Mouse (Mus musculus) heart, embryonic 10.5 days (tissue): ENCODE data around the gene Vav3. TPM values are rescaled to one million over a fixed set of nuclear protein-coding genes. Genes with fewer than 3 reads are reported as not detected.

Source experiments
- DNase-seq: peaks from one replicate; pipeline ENCODE4 v3.0.0-alpha.2; 2017; ENCODE audit warnings: low spot score
- H3K27ac ChIP-seq: fragments of 300-500 bp; sonication (generic); 2 replicates; pipeline ENCODE4 v1.5.1; 2016; ENCODE audit warnings: mild to moderate bottlenecking
- H3K27me3 ChIP-seq: fragments of 300-500 bp; sonication (generic); 2 replicates; pipeline ENCODE4 v1.6.1; 2016; ENCODE audit warnings: mild to moderate bottlenecking; ENCODE audit not compliant: poor library complexity, insufficient read depth, severe bottlenecking
- H3K36me3 ChIP-seq: fragments of 300-500 bp; sonication (generic); 2 replicates; pipeline ENCODE4 v1.6.1; 2016; ENCODE audit warnings: mild to moderate bottlenecking, moderate library complexity
- H3K4me1 ChIP-seq: fragments of 300-500 bp; sonication (generic); 2 replicates; pipeline ENCODE4 v1.6.1; 2016; ENCODE audit warnings: mild to moderate bottlenecking
- H3K4me3 ChIP-seq: fragments of 300-500 bp; sonication (generic); 2 replicates; pipeline ENCODE4 v1.5.1; 2016; ENCODE audit warnings: mild to moderate bottlenecking, moderate library complexity
- H3K9me3 ChIP-seq: fragments of 300-500 bp; sonication (generic); 2 replicates; pipeline ENCODE4 v1.6.1; 2016; ENCODE audit warnings: mild to moderate bottlenecking, moderate library complexity
- WGBS: fragments of 180-500 bp; shearing (Covaris S2); methylation state at CpG from one replicate; pipeline ENCODE4 v1.1.7; 2016; 5-methylcytosine and 5-hydroxymethylcytosine counted together
- polyA plus RNA-seq: library from polyadenylated mRNA; unstranded; fragments of >200 nt; fragmentation: Nextera tagmentation; extraction: Ambion mirVana; gene quantifications from 2 replicates; pipeline ENCODE4 v1.2.1, GENCODE M21; 2016

Vav3 gene
- polyA plus RNA-seq, 1 experiment from 2014 or later = 9.4 TPM

DNA sequence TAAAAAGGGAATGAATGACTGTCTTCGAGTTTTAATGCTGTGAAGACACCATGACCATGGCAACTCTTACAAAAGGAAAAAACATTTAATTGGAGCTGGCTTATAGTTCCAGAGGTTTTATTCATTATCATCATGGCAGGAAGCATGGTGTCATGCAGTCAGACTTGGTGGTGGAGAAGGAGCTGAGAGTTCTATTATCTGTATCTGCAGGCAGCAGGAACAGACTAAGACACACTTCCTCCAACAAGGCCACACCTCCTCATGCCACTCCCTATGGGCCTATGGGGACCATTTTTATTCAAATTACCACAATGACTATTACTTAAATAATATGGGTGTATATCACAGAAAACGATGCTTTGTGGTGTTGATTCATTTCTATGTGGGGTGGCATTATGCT lies 307.8 kb downstream of the Vav3 start:
- Histone ChIP-seq H3K36me3 (no peaks in the 10 kb centered on the region), H3K4me1 (no peaks in the 10 kb centered on the region), H3K4me3 (no peak overlapping the region), H3K27me3 (no peaks in the 10 kb centered on the region), H3K27ac (no peak overlapping the region), H3K9me3 (no peaks in the 10 kb centered on the region)
- WGBS = 80% methylated on average over 2 of the region's 2 CpGs
- DNase-seq = no peak

DNA sequence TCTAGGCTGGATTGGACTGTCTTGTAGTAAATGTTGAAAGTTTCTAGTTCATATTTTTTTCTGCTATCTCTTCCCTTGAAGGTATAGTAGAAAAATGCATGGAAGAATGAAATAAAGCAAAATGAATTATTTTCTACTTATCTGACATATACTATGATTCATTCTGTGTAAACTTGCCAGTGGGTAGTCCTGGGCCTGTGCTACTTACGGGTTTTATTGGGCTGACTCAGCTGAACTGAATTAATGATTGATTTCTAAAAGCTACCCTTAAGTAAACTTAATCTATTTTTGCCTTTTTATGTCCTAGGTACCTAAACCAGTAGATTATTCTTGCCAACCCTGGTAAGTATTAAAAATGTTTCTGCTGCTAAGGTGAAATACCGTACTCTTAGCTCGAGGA lies 311.0 kb downstream of the Vav3 start:
- Histone ChIP-seq H3K9me3 (no peaks in the 10 kb centered on the region), H3K27me3 (no peaks in the 10 kb centered on the region), H3K36me3 (no peaks in the 10 kb centered on the region), H3K27ac (no peak overlapping the region), H3K4me1 (no peaks in the 10 kb centered on the region), H3K4me3 (no peak overlapping the region)
- WGBS = 88% methylated on average over 3 of the region's 3 CpGs
- DNase-seq = no peak

- no peak for DNase-seq
- 86% methylated on average over 12 of the region's 12 CpGs for WGBS
These were observed 312.6 kb downstream of the Vav3 start for GRCm38 (mm10) chr3:109652860-109653631.

GRCm38 (mm10) chr3:109654386-109654785 lies 313.9 kb downstream of the Vav3 start:
- Histone ChIP-seq H3K27ac (no peak overlapping the region), H3K4me1 (no peaks in the 10 kb centered on the region), H3K36me3 (no peaks in the 10 kb centered on the region), H3K27me3 (no peaks in the 10 kb centered on the region), H3K9me3 (no peaks in the 10 kb centered on the region), H3K4me3 (no peak overlapping the region)
- DNase-seq = no peak
- 99% methylated on average over 4 of the region's 4 CpGs for WGBS

More at GRCm38 (mm10) chr3:109652860-109653631, 312.6 kb downstream of the Vav3 start:
- no peak overlapping the region for H3K27ac ChIP-seq
- no peak overlapping the region for H3K4me3 ChIP-seq
- H3K27me3 ChIP-seq = no peaks in the 10 kb centered on the region
- H3K4me1 ChIP-seq = no peaks in the 10 kb centered on the region
- no peaks in the 10 kb centered on the region for H3K36me3 ChIP-seq
- no peaks in the 10 kb centered on the region for H3K9me3 ChIP-seq

DNA sequence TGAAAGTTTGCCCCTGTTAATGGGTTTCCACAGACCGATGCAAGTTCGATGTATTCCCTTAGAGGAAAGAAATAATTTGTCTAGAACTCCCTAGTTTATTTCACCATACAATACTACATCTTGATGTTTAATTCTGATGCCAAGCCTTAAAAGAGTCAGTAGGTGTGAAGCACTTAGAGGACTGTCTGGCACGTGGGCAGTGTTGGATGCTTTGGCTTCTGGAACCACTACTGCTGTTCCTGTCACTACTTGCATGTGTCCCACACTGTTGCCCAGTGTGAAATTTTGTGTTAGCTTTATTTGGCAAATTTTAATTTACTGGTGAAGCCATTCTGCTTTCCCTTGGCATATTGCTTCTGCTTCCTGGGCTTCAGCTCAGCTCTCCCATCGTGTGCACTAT lies 331.3 kb downstream of the Vav3 start:
- Histone ChIP-seq H3K27ac (no peak overlapping the region), H3K4me3 (no peak overlapping the region), H3K27me3 (no peaks in the 10 kb centered on the region), H3K9me3 (no peaks in the 10 kb centered on the region), H3K36me3 (no peaks in the 10 kb centered on the region), H3K4me1 (no peaks in the 10 kb centered on the region)
- 84% methylated on average over 4 of the region's 4 CpGs for WGBS
- no peak for DNase-seq

DNA sequence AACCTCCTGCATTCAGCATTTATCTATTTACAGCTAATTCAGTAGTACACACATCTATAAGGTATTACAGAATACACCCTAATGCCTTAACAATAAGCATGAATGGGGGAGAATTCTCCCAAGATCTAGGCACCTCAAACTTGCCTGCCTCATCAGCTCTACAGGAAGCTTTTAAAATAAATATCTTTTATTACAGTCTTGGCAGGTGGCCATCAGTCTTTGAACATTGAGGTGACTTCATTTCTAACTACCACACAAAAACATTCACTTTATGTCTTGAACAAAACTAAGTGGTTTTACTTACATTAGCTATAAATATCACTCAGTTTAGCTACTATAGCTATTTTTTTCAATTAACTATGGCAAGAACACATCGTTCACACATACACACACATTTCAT lies 332.5 kb downstream of the Vav3 start:
- no peaks in the 10 kb centered on the region for H3K9me3 ChIP-seq
- no peaks in the 10 kb centered on the region for H3K4me1 ChIP-seq
- H3K27me3 ChIP-seq = no peaks in the 10 kb centered on the region
- DNase-seq = no peak
- H3K4me3 ChIP-seq = no peak overlapping the region
- H3K36me3 ChIP-seq = no peaks in the 10 kb centered on the region
- H3K27ac ChIP-seq = no peak overlapping the region
- WGBS = 95% methylated on average over 1 of the region's 1 CpGs

GRCm38 (mm10) chr3:109680281-109680680 lies 339.8 kb downstream of the Vav3 start:
- no peaks in the 10 kb centered on the region for H3K36me3 ChIP-seq
- 83% methylated on average over 2 of the region's 2 CpGs for WGBS
- H3K4me1 ChIP-seq = no peaks in the 10 kb centered on the region
- H3K27me3 ChIP-seq = no peaks in the 10 kb centered on the region
- no peak for DNase-seq
- H3K27ac ChIP-seq = no peak overlapping the region
- H3K9me3 ChIP-seq = no peaks in the 10 kb centered on the region
- H3K4me3 ChIP-seq = no peak overlapping the region

DNA sequence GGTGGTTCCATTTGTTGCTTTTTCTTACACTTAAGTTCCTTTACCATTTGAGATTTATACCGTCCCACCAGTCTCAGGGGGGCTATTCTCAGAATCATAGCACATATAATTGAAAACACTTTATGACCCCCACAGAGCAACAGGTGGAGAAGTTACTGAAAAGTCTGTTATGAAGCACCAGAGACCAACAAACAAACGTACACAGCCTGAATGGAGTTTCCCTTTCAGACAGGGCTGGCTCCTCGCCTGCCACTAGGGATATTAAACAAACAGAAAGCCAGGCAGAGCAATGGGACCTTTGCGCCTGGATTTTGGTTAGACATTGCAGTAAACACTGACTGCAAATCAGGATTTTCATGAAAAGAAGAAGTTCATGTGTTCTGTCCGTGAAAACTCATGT lies 341.4 kb downstream of the Vav3 start:
- Histone ChIP-seq H3K36me3 (no peaks in the 10 kb centered on the region), H3K27me3 (no peaks in the 10 kb centered on the region), H3K4me3 (no peak overlapping the region), H3K9me3 (no peaks in the 10 kb centered on the region), H3K4me1 (no peaks in the 10 kb centered on the region), H3K27ac (no peak overlapping the region)
- WGBS = 84% methylated on average over 5 of the region's 5 CpGs
- no peak for DNase-seq

DNA sequence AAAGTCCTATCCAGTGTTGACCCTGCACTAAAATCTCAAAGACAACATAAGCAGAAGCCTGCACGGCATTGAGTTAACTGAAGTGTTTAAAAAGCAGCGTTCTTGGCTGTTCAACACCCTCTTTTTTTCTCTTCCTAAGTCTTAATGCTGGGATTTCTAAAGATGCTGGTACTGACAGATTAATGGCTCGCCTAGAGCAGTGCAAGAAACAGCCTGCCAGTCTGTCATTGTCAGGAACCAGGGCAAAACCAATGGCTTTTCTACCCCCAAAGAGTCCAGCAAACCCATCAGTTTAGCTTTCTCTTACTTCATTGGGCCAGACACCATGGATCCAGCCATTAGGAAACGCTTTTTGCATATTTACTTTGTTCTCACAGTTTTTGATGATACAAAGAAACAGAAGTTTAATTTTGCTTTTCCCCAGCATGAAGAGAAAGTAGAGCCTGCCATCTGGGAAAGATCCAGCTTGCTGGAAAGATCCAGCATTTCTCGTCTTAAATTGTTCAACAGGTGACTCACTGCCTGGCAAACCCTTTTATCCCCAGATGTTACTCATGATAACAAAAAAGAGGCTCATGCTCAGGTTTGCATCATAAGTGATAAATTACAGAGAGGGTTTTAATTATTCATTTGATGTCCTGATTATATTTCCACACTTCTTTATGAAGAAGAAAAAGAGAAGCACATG lies 343.3 kb downstream of the Vav3 start:
- no peaks in the 10 kb centered on the region for H3K9me3 ChIP-seq
- no peaks in the 10 kb centered on the region for H3K36me3 ChIP-seq
- H3K4me1 ChIP-seq = no peaks in the 10 kb centered on the region
- H3K27ac ChIP-seq = no peak overlapping the region
- no peaks in the 10 kb centered on the region for H3K27me3 ChIP-seq
- no peak overlapping the region for H3K4me3 ChIP-seq
- 76% methylated on average over 5 of the region's 5 CpGs for WGBS
- DNase-seq = no peak

DNA sequence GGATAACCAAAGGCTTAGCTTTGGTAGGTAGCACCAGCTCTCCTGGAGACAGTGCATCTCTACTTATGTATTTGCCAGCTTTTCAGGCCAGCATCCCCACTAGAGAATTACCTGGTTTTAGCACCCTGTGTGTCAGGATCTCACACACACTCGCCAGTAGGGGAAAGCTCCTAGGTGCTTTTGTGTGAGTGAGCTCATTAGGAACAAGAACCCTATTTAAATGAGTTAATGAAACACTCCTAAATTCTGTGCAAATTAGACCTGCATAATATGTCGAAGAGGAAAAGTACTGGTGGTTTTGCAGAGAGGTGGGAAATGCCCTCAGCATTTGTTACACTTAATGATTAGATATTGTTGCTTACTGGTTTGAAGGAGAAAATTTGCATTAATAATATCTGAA lies 350.1 kb downstream of the Vav3 start:
- H3K36me3 ChIP-seq = no peaks in the 10 kb centered on the region
- H3K27ac ChIP-seq = no peak overlapping the region
- H3K4me1 ChIP-seq = no peaks in the 10 kb centered on the region
- H3K4me3 ChIP-seq = no peak overlapping the region
- no peaks in the 10 kb centered on the region for H3K27me3 ChIP-seq
- no peak for DNase-seq
- 63% methylated on average over 2 of the region's 2 CpGs for WGBS
- no peaks in the 10 kb centered on the region for H3K9me3 ChIP-seq

- Histone ChIP-seq H3K36me3 (no peaks in the 10 kb centered on the region), H3K4me3 (no peak overlapping the region), H3K9me3 (no peaks in the 10 kb centered on the region), H3K27ac (no peak overlapping the region), H3K27me3 (no peaks in the 10 kb centered on the region), H3K4me1 (no peaks in the 10 kb centered on the region)
- 84% methylated on average over 3 of the region's 3 CpGs for WGBS
- no peak for DNase-seq
These were observed 352.2 kb downstream of the Vav3 start for GRCm38 (mm10) chr3:109692613-109693012.

DNA sequence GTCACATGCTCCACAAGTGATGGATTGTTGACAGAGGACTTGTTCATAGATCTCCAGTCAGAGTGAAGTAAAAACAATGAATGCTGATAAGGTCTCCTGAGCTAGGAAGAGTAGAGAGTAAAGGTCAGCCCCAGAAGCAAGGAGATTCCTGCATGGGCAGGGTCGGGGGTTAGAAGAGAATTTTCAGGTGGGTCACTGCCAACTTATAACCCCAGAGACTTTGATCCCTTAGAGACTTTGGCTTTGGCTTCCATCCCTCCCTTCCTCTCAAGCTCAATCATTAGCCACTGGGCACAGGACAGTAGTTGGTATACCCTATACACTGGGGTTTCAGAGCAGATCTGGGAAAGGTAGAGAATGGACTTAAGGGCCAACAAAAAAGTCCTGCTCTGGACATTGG lies 360.8 kb downstream of the Vav3 start:
- H3K4me1 ChIP-seq = no peaks in the 10 kb centered on the region
- H3K36me3 ChIP-seq = no peaks in the 10 kb centered on the region
- H3K27me3 ChIP-seq = no peaks in the 10 kb centered on the region
- no peak for DNase-seq
- no peaks in the 10 kb centered on the region for H3K9me3 ChIP-seq
- H3K4me3 ChIP-seq = no peak overlapping the region
- H3K27ac ChIP-seq = no peak overlapping the region
- 48% methylated on average over 1 of the region's 1 CpGs for WGBS

DNA sequence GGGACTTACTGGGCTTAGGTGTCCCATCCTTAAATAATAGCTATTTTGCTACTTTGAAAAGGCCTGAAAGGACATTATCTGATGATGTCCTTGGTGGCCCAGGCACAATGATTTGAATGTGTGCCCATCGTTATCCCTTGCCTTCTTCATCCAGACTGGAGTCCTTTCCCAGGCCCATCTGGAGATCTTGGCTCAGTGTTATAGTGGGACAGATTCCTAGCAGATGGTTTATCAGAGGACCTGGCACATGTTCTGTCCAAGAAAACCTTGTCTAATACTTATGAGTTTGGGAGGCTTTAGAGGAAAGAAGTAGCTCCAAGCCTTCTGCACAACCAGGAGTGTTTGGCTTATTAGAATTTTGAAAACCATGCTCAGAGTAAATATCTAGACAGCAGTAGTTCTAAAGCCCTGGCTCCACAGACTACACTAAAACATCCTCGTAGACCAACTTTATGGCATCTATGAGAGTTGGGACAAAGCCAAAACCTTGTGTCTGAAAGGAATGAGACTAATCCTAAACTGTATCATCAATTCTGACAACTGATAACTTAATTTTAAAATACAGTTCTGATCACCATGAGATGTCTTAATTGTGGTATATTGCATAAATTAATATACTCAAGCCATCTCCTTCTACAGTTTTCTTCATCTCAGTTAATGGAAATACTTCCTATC lies 367.5 kb downstream of the Vav3 start:
- DNase-seq = no peak
- Histone ChIP-seq H3K27me3 (no peaks in the 10 kb centered on the region), H3K27ac (no peak overlapping the region), H3K9me3 (no peaks in the 10 kb centered on the region), H3K4me1 (no peaks in the 10 kb centered on the region), H3K36me3 (no peaks in the 10 kb centered on the region), H3K4me3 (no peak overlapping the region)
- WGBS = 86% methylated on average over 2 of the region's 2 CpGs
